ENCODE assay signal across 12 mouse cellular contexts in the genomic region with DNA sequence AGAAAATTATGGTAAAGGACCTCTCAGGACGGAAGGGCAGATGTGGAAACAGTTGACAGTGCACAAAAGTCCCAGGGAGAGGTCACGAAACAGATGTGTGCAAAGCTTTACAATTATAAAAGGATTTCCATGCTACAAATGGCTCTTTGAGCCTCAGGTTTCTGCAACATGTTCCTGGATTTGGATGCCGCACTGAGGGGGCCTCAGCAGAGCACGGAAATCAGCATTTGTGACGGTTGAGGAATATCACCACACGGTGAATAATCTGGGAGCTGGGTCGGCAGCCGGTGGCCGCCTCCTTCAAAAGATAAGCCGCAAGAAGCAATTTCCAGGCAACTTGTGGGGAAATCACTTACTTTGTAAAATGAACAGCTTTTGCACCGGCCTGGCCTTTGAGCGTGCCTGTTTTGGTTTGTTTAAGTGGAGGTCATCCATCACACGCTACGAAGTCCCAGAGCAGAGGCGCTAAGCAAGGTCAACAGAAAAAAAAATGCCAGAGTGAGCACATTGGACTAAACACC.
DNase-seq lines count a peak whose midpoint lies in the region; ATAC-seq and TF ChIP-seq lines count a peak whose summit lies in the region.
"Had no signal": no experiment of that assay in that cellular context is flagged by ENCODE, and none has a peak within 500 bp of the region (broad histone marks: within the 10 kb centered on the region; RNA-seq: fewer than 3 reads in every experiment).

No protein-coding gene starts in this region.

- H3K4me2 ChIP-seq in kidney, postnatal 0 days (ENCODE audit: low read length), result peak overlapping the region; percentile 16; the same call in 1 of the 2 replicates
- peak overlapping the region; percentile 11; the same call in 1 of the 2 replicates for H3K4me2 ChIP-seq in limb, embryonic 11.5 days (ENCODE audit: low read depth, severe bottlenecking)

- H3K9ac ChIP-seq in kidney, postnatal 0 days (ENCODE audit: low read depth, low read length), result no peak overlapping the region
- H3K9ac ChIP-seq in limb, embryonic 11.5 days (ENCODE audit: low read length), result no peak overlapping the region

- ATAC-seq in kidney, postnatal 0 days (replicated peaks; ENCODE audit: low FRiP score, low read depth), result no peak
- ATAC-seq in limb, embryonic 11.5 days (ENCODE audit: insufficient number of reproducible peaks, low FRiP score, low TSS enrichment, low read depth), result no peak; the same call in 1 of the 2 replicates
- no peak for ATAC-seq in megakaryocyte-erythroid progenitor cell, adult 5-6 weeks (replicated peaks; ENCODE audit: low FRiP score, low TSS enrichment, poor library complexity, severe bottlenecking)

- WGBS in kidney, postnatal 0 days, result 15% methylated on average over 15 of the region's 15 CpGs
- WGBS in limb, embryonic 11.5 days, result 21% methylated on average over 15 of the region's 15 CpGs

- no peaks in the 10 kb centered on the region for H3K36me3 ChIP-seq in kidney, postnatal 0 days (ENCODE audit: insufficient read depth, low read length)
- H3K36me3 ChIP-seq in limb, embryonic 11.5 days (ENCODE audit: control insufficient read depth, insufficient read depth, low read length), result no peaks in the 10 kb centered on the region

- peaks cover 7% of the 10 kb centered on the region; the same call in 1 of the 2 replicates for H3K27me3 ChIP-seq in kidney, postnatal 0 days (ENCODE audit: insufficient read depth, low read length)
- H3K27me3 ChIP-seq in limb, embryonic 11.5 days (ENCODE audit: control insufficient read depth, insufficient read depth, low read length), result no peaks in the 10 kb centered on the region

- H3K9me3 ChIP-seq in kidney, postnatal 0 days (replicated peaks; ENCODE audit: low read length), result no peaks in the 10 kb centered on the region
- H3K9me3 ChIP-seq in limb, embryonic 11.5 days (ENCODE audit: control insufficient read depth, low read length), result no peaks in the 10 kb centered on the region

- H3K4me1 ChIP-seq in kidney, postnatal 0 days (replicated peaks; ENCODE audit: insufficient read depth, low read length), result 0 out of 2 replicates have a peak, but pooled peaks cover 11% of the 10 kb centered on the region
- H3K4me1 ChIP-seq in limb, embryonic 11.5 days (ENCODE audit: control insufficient read depth, insufficient read depth, low read length), result peaks cover 7% of the 10 kb centered on the region

- DNase-seq in adrenal gland, adult 2 months, result peak; percentile 2
- DNase-seq in adrenal gland, adult 8-10 months, result no peak
- peak; percentile 38 for DNase-seq in kidney, postnatal 0 days (ENCODE audit: low spot score)
- no peak for DNase-seq in kidney, postnatal 4 days
- peak; percentile 47 for DNase-seq in embryo, embryonic 9.5 days (ENCODE audit: extremely low spot score)
- peak; percentile 43 for DNase-seq in limb, embryonic 11.5 days (ENCODE audit: low spot score)
- no peak for DNase-seq in layer of hippocampus, adult 11-12 months (ENCODE audit: low spot score)
- DNase-seq: cerebellum, adult 11-12 months; heart, postnatal 36 days; lung, postnatal 10 days; thymus, adult 18-20 months had no signal

- no peak overlapping the region for H3K4me3 ChIP-seq in kidney, postnatal 0 days (replicated peaks; ENCODE audit: low read depth, low read length)
- no peak overlapping the region; the same call in 1 of the 2 replicates for H3K4me3 ChIP-seq in limb, embryonic 11.5 days (ENCODE audit: low read depth, low read length)

- TF ChIP-seq CTCF in kidney, postnatal 0 days (IDR thresholded peaks at IDR 0.05; ENCODE audit: low read depth), result no peak

- H3K27ac ChIP-seq in kidney, postnatal 0 days, result no peak overlapping the region
- H3K27ac ChIP-seq in limb, embryonic 11.5 days (replicated peaks; ENCODE audit: low read depth, low read length), result no peak overlapping the region; the same call in 1 of the 2 replicates

Comparison
In these comparisons a context has a peak if more than half of its experiments do, and no peak if none do; other contexts are left out.
1. DNase-seq: peak in adrenal gland, adult 2 months (single experiment), kidney, postnatal 0 days (single experiment), embryo, embryonic 9.5 days (single experiment) and limb, embryonic 11.5 days (single experiment); none in adrenal gland, adult 8-10 months (single experiment), kidney, postnatal 4 days (0 of 2) and layer of hippocampus, adult 11-12 months (single experiment).